Mouse (Mus musculus) lung, embryonic 14.5 days (tissue): ENCODE measurements around the gene Slc39a8. TPM values are rescaled to one million over a fixed set of nuclear protein-coding genes. Genes with fewer than 3 reads are reported as not detected.

Experiments
- ATAC-seq: fragments of 200-750 bp; cut with Nextera tagmentation; 2 replicates; pipeline ENCODE4 v1.8.0; 2017; ENCODE audit warnings: mild to moderate bottlenecking, moderate TSS enrichment, moderate library complexity; ENCODE audit not compliant: insufficient read depth
- DNase-seq: peaks from one replicate; pipeline ENCODE4 v3.0.0-alpha.2; 2015
- H3K27ac ChIP-seq: fragments of 300-500 bp; sonication (generic); 2 replicates; pipeline ENCODE4 v1.5.1; 2014; ENCODE audit warnings: low read depth, mild to moderate bottlenecking, moderate library complexity
- H3K27me3 ChIP-seq: fragments of 300-500 bp; sonication (generic); 2 replicates; pipeline ENCODE4 v1.6.1; 2014; ENCODE audit warnings: low read length, control low read depth; ENCODE audit not compliant: insufficient read depth
- H3K36me3 ChIP-seq: fragments of 300-500 bp; sonication (generic); 2 replicates; pipeline ENCODE4 v1.6.1; 2014; ENCODE audit warnings: control low read depth; ENCODE audit not compliant: insufficient read depth
- H3K4me1 ChIP-seq: fragments of 300-500 bp; sonication (generic); 2 replicates; pipeline ENCODE4 v1.6.1; 2014; ENCODE audit warnings: antibody characterized with exemption, control low read depth; ENCODE audit not compliant: insufficient read depth
- H3K4me2 ChIP-seq: fragments of 300-500 bp; sonication (generic); 2 replicates; pipeline ENCODE4 v1.6.1; 2014; ENCODE audit warnings: mild to moderate bottlenecking
- H3K4me3 ChIP-seq: fragments of 300-500 bp; sonication (generic); 2 replicates; pipeline ENCODE4 v1.5.1; 2014; ENCODE audit warnings: low read depth, low read length
- H3K9ac ChIP-seq: fragments of 300-500 bp; sonication (generic); 2 replicates; pipeline ENCODE4 v1.6.1; 2014
- H3K9me3 ChIP-seq: fragments of 300-500 bp; sonication (generic); 2 replicates; pipeline ENCODE4 v1.6.1; 2016; ENCODE audit warnings: low read depth, low read length, control low read depth
- CTCF ChIP-seq: IDR thresholded peaks from 2 replicates; pipeline ENCODE4 v1.5.1; 2016; ENCODE audit warnings: antibody characterized with exemption, low read depth
- WGBS: fragments of 180-500 bp; shearing (Covaris S2); extraction: QIAGEN DNeasy Blood & Tissue Kit; methylation state at CpG from one replicate; pipeline ENCODE4 v1.1.7; 2014; 5-methylcytosine and 5-hydroxymethylcytosine counted together
- polyA plus RNA-seq: library from polyadenylated mRNA; unstranded; fragments of >200 nt; fragmentation: Nextera tagmentation; extraction: Ambion mirVana; gene quantifications from 2 replicates; pipeline ENCODE4 v1.2.1, GENCODE M21; 2014

The Slc39a8 gene
- polyA plus RNA-seq, 1 experiment from 2014 or later, result 22.6 TPM

DNA sequence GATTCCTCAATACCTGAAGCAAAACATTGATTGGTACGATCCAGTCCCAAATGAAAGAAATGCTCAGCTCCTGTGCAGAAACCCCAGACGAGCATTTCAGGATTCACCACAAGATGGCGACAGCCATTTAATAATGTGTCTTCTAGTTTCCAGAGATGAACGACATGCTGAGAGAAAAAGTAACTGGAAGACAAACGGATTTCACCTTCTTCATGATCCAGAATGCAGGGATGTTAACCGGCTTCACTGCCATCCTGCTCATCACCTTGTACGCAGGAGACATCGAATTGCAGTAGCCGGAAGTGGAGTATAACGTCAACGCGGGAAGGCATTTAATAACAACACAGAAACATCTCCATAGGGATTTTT is 61.6 kb downstream of the Slc39a8 start:
- no peak overlapping the region for H3K9ac ChIP-seq
- H3K27ac ChIP-seq, result no peak overlapping the region
- H3K4me3 ChIP-seq, result no peak overlapping the region
- H3K36me3 ChIP-seq, result no peaks in the 10 kb centered on the region
- H3K4me2 ChIP-seq, result no peak overlapping the region
- TF ChIP-seq CTCF, result peak; percentile 85
- H3K4me1 ChIP-seq, result no peaks in the 10 kb centered on the region
- no peaks in the 10 kb centered on the region for H3K9me3 ChIP-seq
- H3K27me3 ChIP-seq, result no peaks in the 10 kb centered on the region
- 41% methylated on average over 12 of the region's 12 CpGs for WGBS
- peak; percentile 38; the same call in 1 of the 2 replicates for ATAC-seq
- DNase-seq, result peak; percentile 95

DNA sequence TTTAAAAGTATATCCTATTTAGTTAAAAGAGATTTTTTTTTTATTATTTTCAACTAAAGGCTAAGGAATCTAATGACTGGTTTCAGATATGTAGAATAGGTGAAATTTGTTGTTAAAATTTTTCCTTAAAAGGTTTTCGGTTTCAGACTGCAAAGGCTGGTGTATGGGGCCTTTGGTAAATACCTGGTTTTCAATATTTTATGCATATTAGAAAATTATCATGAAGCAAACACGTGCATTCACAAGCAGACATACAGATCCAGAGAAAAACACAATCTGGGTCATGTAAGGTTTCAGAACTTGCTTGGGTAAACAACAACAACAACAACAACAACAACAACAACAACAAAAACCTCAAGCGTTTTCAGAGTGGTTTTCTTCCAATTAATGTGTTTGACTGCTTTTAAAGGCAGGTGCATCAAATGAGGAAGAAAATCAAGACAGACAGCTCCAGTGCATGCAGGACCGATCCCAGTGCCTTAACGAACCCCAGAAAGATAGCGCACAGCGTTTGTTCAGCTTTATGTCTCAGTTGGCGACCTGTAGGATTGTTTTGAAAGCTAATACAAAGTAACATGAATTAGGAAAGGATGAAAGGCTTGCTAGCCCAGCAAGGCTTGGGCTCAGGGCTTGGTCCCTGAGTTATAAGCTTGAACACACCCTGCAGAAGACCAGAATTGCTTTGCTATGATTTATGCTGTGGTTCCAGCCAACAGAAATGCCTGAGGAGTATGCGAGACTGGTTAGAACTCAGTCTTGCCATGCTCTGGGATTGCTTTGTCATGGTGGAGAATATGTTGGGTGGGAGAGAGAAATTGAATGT is 62.2 kb downstream of the Slc39a8 start:
- Histone ChIP-seq H3K9ac (no peak overlapping the region), H3K27me3 (no peaks in the 10 kb centered on the region), H3K4me2 (no peak overlapping the region), H3K4me1 (no peaks in the 10 kb centered on the region), H3K4me3 (no peak overlapping the region), H3K36me3 (no peaks in the 10 kb centered on the region), H3K27ac (no peak overlapping the region), H3K9me3 (no peaks in the 10 kb centered on the region)
- no peak for TF ChIP-seq CTCF
- WGBS, result 78% methylated on average over 9 of the region's 9 CpGs
- ATAC-seq (no peak), DNase-seq (no peak)

DNA sequence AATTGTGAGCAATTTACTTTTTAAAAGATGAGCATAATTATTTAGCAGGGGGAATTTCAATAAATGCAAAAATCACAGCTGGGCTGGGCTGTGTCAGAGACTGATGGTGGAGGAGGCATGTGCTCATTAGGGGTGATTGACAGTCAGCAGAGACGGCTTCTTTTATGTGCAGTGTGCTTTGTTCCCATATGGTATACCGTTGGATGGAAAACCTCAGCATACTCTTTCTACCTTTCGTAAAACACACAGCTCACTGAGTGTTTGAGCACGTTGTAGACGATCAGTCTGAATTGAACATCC is 62.7 kb downstream of the Slc39a8 start:
- H3K9me3 ChIP-seq, result no peaks in the 10 kb centered on the region
- no peak overlapping the region for H3K4me2 ChIP-seq
- no peak for ATAC-seq
- H3K27ac ChIP-seq, result no peak overlapping the region
- H3K4me1 ChIP-seq, result no peaks in the 10 kb centered on the region
- no peak for DNase-seq
- no peaks in the 10 kb centered on the region for H3K27me3 ChIP-seq
- no peak overlapping the region for H3K9ac ChIP-seq
- TF ChIP-seq CTCF, result no peak
- H3K4me3 ChIP-seq, result no peak overlapping the region
- 74% methylated on average over 5 of the region's 5 CpGs for WGBS
- H3K36me3 ChIP-seq, result no peaks in the 10 kb centered on the region

DNA sequence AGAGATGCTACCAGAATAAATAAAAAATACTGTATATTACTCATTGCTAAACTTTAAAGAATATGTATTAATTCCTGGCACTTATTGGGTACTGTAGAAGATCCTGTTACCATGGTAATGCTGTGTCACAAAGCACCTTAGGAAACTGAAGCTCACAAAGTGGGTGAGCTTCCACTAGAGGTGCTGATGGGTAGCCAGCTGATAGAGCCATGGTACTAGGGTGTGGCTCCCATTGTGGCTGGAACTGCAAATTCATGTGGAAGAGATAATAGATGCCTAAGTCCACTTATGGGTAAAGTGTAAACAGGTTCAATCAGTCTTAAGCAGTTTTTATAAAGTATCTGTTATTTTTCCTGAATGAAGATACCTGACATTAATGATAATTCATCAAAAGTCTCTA is 64.3 kb downstream of the Slc39a8 start:
- TF ChIP-seq CTCF, result no peak
- no peaks in the 10 kb centered on the region for H3K36me3 ChIP-seq
- H3K4me3 ChIP-seq, result no peak overlapping the region
- H3K4me1 ChIP-seq, result no peaks in the 10 kb centered on the region
- no peak for ATAC-seq
- no peak for DNase-seq
- H3K27me3 ChIP-seq, result no peaks in the 10 kb centered on the region
- no peaks in the 10 kb centered on the region for H3K9me3 ChIP-seq
- H3K9ac ChIP-seq, result no peak overlapping the region
- H3K4me2 ChIP-seq, result no peak overlapping the region
- no peak overlapping the region for H3K27ac ChIP-seq

DNA sequence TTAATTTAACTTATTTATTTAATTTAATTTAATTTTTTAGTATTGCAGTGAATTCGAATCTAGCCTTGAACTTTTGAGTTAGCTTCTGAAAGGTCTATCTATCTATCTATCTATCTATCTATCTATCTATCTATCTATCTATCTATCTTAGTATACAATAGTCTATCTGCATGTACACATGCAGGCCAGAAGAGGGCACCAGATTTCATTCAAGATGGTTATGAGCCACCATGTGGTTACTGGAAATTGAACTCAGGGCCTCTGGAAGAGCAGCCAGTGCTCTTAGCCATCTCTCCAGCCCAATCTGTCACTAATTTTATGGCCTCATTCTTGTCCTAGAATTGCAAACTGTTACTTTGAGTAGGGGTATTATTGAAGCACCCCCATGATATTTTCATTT is 78.3 kb downstream of the Slc39a8 start:
- no peak overlapping the region for H3K4me2 ChIP-seq
- no peaks in the 10 kb centered on the region for H3K9me3 ChIP-seq
- WGBS, result 76% methylated on average over 1 of the region's 1 CpGs
- no peaks in the 10 kb centered on the region for H3K36me3 ChIP-seq
- H3K4me3 ChIP-seq, result no peak overlapping the region
- DNase-seq, result no peak
- H3K27me3 ChIP-seq, result no peaks in the 10 kb centered on the region
- H3K9ac ChIP-seq, result no peak overlapping the region
- 0 out of 2 replicates have a peak, but pooled peaks cover 4% of the 10 kb centered on the region for H3K4me1 ChIP-seq
- no peak overlapping the region for H3K27ac ChIP-seq
- ATAC-seq, result no peak
- 0 out of 2 replicates have a peak, but pooled peaks have one; percentile 20 for TF ChIP-seq CTCF

DNA sequence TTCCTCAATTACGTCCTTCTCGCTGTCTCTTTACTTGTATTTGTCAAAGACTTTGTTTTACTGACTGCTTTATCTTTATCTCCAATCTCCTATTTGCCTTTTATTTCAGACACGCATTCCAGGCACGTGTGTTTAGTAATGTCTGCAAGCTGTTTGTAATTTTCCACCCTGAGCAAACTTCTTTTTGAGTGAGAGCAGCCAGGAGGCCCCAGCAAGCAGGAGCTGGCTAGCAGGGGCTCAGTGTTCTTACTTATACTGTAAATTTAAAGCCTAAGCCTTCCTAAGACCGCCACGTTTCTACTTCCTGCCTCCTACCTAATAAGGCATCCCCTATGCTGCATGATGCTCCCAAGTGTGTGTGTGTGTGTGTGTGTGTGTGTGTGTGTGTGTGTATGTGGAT is 79.8 kb downstream of the Slc39a8 start:
- no peak overlapping the region for H3K27ac ChIP-seq
- no peak for TF ChIP-seq CTCF
- H3K27me3 ChIP-seq, result no peaks in the 10 kb centered on the region
- DNase-seq (peak; percentile 18), ATAC-seq (peak; percentile 70; the same call in 1 of the 2 replicates)
- H3K36me3 ChIP-seq, result no peaks in the 10 kb centered on the region
- 33% methylated on average over 6 of the region's 6 CpGs for WGBS
- no peak overlapping the region for H3K4me2 ChIP-seq
- H3K4me3 ChIP-seq, result no peak overlapping the region
- no peak overlapping the region for H3K9ac ChIP-seq
- no peaks in the 10 kb centered on the region for H3K9me3 ChIP-seq
- 0 out of 2 replicates have a peak, but pooled peaks cover 4% of the 10 kb centered on the region for H3K4me1 ChIP-seq

DNA sequence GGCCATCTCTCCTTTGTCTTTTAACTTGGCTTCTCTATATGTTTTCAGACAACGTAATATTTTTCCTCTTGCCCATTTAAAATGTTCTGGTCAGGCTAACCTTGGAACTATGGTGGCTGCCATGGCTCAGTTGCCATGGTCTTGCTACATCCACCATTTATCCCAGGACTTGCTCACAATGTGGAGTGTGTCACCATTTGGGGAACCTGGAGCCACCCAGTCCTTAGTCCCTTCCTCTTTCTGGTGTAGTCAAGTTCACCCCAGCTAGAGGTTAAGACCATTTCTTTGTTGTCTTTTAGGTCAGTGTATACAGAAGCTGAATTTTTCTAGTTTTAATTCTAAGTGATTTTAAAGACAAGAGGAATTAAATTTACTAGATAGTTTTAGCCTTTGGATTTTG is 80.7 kb downstream of the Slc39a8 start:
- Histone ChIP-seq H3K4me2 (no peak overlapping the region), H3K27ac (no peak overlapping the region), H3K4me3 (no peak overlapping the region), H3K36me3 (no peaks in the 10 kb centered on the region), H3K9ac (no peak overlapping the region), H3K4me1 (0 out of 2 replicates have a peak, but pooled peaks cover 4% of the 10 kb centered on the region), H3K27me3 (no peaks in the 10 kb centered on the region), H3K9me3 (no peaks in the 10 kb centered on the region)
- ATAC-seq, result no peak
- WGBS, result 97% methylated on average over 1 of the region's 1 CpGs
- no peak for TF ChIP-seq CTCF
- DNase-seq, result no peak
